Mouse (Mus musculus) ES-E14 (cell line): ENCODE measurements at regions not wholly inside any gene's neighbourhood (a gene's known extent, or its start where the extent isn't known, plus 50 kb on each side); places are given as distances from the start of the nearest gene placed in this dataset.

Experiments
- DNase-seq: peaks from one replicate; pipeline ENCODE4 v3.0.0-alpha.2; 2013; ENCODE audit warnings: low read depth, low spot score
- H3K27ac ChIP-seq: 2 replicates; pipeline ENCODE4 v1.5.1; 2012; ENCODE audit warnings: low read depth, mild to moderate bottlenecking, low read length, moderate library complexity, mixed read lengths; ENCODE audit not compliant: poor library complexity, insufficient read depth, severe bottlenecking
- H3K36me3 ChIP-seq: 2 replicates; pipeline ENCODE4 v1.6.1; 2012; ENCODE audit warnings: mild to moderate bottlenecking, low read length, moderate library complexity, mixed read lengths; ENCODE audit not compliant: control insufficient read depth, poor library complexity, insufficient read depth, severe bottlenecking
- H3K4me1 ChIP-seq, 2 experiments: fragments of 150-350 bp in 1 of 2; sonication (generic) in 1 of 2; 2 replicates each; pipeline ENCODE4 v1.6.1; 2012; ENCODE audit warnings: low read length in 2 of 2, mild to moderate bottlenecking in 1 of 2, mixed read lengths in 1 of 2; ENCODE audit not compliant: control insufficient read depth in 2 of 2, insufficient read depth in 2 of 2, poor library complexity in 1 of 2
- H3K4me3 ChIP-seq, 2 experiments: fragments of 150-350 bp in 1 of 2; sonication (generic) in 1 of 2; 2 replicates each; pipeline ENCODE4 v1.5.1; 2012; ENCODE audit warnings: low read length in 2 of 2, low read depth in 1 of 2, mild to moderate bottlenecking in 1 of 2, mixed read lengths in 1 of 2; ENCODE audit not compliant: insufficient read depth in 1 of 2, poor library complexity in 1 of 2, severe bottlenecking in 1 of 2
- H3K9ac ChIP-seq: 2 replicates; pipeline ENCODE4 v1.6.1; 2012; ENCODE audit warnings: low read depth, mild to moderate bottlenecking, low read length, mixed read lengths; ENCODE audit not compliant: poor library complexity, insufficient read depth, severe bottlenecking
- H3K9me3 ChIP-seq: fragments of 150-350 bp; sonication (generic); 2 replicates; pipeline ENCODE4 v1.6.1; 2012; ENCODE audit warnings: low read depth, mild to moderate bottlenecking, low read length; ENCODE audit not compliant: control insufficient read depth, insufficient read depth
- CHD2 ChIP-seq: IDR thresholded peaks from 2 replicates; pipeline ENCODE4 v1.6.1; 2014; ENCODE audit warnings: mild to moderate bottlenecking, low read depth, low read length, inconsistent platforms
- HCFC1 ChIP-seq: IDR thresholded peaks from 2 replicates; pipeline ENCODE4 v1.6.1; 2012; ENCODE audit warnings: low read length, inconsistent platforms, borderline replicate concordance; ENCODE audit not compliant: insufficient read depth
- MAFK ChIP-seq: IDR thresholded peaks from 2 replicates; pipeline ENCODE4 v1.6.1; 2014; ENCODE audit warnings: mild to moderate bottlenecking, low read depth, low read length, inconsistent platforms; ENCODE audit not compliant: insufficient read depth
- ZC3H11A ChIP-seq: IDR thresholded peaks from 2 replicates; pipeline ENCODE4 v1.6.1; 2012; ENCODE audit warnings: low read depth, mild to moderate bottlenecking, inconsistent platforms, low read length, borderline replicate concordance
- ZNF384 ChIP-seq: IDR thresholded peaks from 2 replicates; pipeline ENCODE4 v1.6.1; 2012; ENCODE audit warnings: low read depth, low read length, inconsistent platforms
- in situ Hi-C, 2 experiments: fragments of 600-800 bp; cut with MboI; formaldehyde crosslinking; loops; one replicate each; pipeline ENCODE4 v1.15.1; 2025; ENCODE audit warnings: low sequenced_read_pairs in 2 of 2, inconsistent platforms in 1 of 2; ENCODE audit not compliant: unreplicated experiment in 2 of 2

DNA sequence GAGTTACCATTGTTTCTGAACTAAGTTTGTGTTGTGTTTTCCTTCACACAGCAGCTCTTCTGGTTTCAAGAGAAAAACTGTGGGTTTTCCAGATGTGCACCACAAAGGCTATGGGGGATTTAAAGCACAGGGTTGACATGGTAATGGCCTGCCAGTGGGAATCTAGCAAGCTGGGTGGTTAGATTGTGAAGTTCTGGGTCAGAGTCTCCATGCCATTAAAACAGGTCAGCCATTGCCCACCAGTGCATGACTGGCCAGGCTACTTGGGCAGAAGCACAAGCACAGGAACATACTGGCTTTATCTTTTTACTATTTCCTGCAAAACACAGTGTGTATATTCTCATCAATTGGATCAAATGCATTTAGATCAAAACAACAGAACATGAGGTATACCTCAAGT, 467.9 kb upstream of the Negr1 start:
- no peaks in the 10 kb centered on the region for H3K9me3 ChIP-seq
- in situ Hi-C loops, result no loop called here
- no peak for DNase-seq
- no peaks in the 10 kb centered on the region for H3K36me3 ChIP-seq
- H3K27ac ChIP-seq, result no peak overlapping the region
- H3K4me3 ChIP-seq, result no peak overlapping the region
- TF ChIP-seq HCFC1 (no peak), ZNF384 (no peak), ZC3H11A (no peak), MAFK (no peak), CHD2 (no peak)
- no peak overlapping the region for H3K9ac ChIP-seq
- no peaks in the 10 kb centered on the region for H3K4me1 ChIP-seq

DNA sequence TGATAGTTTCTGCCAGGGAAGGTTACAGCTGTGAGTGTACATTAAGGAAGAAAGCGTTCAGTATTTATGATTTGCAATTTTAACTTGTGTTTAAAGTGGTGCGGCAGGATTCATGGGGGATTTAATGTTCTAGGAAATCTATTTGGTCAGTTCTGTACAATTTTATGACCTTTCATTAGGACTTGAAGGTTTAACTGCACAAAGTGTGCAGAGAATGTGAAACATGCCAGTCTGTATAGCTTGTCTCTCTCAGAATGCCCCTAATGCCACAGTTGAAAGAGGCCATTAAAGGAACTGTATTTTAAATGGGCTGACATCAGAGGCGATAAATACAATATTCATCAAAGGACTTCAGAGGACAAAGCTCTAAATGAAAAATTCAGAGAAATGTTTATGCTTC, 466.6 kb upstream of the Negr1 start:
- no peak overlapping the region for H3K4me3 ChIP-seq
- no peaks in the 10 kb centered on the region for H3K9me3 ChIP-seq
- no peaks in the 10 kb centered on the region for H3K36me3 ChIP-seq
- H3K27ac ChIP-seq, result no peak overlapping the region
- no peak for DNase-seq
- no peak overlapping the region for H3K9ac ChIP-seq
- in situ Hi-C loops, result no loop called here
- no peaks in the 10 kb centered on the region for H3K4me1 ChIP-seq
- TF ChIP-seq HCFC1, result no peak
- no peak for TF ChIP-seq ZNF384
- TF ChIP-seq CHD2, result no peak
- no peak for TF ChIP-seq ZC3H11A
- TF ChIP-seq MAFK, result no peak

DNA sequence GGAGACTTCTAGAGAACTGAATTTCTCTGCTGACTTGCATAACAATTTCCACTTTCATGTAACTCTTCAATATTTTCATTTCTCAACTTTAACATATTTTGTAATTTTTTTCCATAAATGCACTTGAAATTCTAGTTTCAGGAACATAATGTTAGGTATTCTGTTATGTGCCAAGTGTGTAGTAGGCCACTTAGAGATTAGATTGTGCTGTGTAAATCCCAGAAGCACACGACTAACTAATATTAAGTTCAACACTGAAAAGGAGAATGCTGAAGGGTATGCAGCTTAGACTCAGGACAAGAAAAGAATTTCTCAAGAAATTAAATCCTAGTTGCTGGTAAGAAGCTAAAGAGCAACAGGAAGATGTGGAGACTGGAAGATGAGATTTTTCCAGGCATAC, 455.8 kb upstream of the Negr1 start:
- TF ChIP-seq MAFK (no peak), ZNF384 (no peak), CHD2 (no peak), ZC3H11A (no peak), HCFC1 (no peak)
- in situ Hi-C loops, result no loop called here

DNA sequence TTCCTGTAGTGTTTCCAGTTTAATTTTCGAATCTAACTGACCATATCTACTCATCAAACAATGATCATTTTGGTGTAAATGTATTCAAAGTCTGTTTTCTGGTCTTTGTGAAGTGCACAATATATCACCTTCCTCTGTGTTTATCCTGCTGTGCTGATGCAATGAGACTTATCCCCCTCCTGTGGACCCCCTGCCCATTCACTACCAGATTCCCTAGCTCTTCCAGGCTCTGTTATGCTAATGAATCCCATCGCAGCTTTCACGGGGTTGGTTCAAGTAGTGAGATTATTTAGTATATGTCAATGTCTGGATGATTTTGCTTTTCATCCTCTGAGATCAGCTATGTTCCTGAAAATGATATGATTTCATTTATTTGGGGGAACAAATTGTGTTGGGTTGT, 441.3 kb upstream of the Negr1 start:
- DNase-seq, result no peak
- H3K9ac ChIP-seq, result no peak overlapping the region

More for the DNA sequence above, 455.8 kb upstream of the Negr1 start:
- Histone ChIP-seq H3K4me1 (no peaks in the 10 kb centered on the region), H3K27ac (no peak overlapping the region), H3K36me3 (no peaks in the 10 kb centered on the region), H3K9me3 (no peaks in the 10 kb centered on the region), H3K4me3 (no peak overlapping the region), H3K9ac (no peak overlapping the region)
- DNase-seq, result no peak

GRCm38 (mm10) chr3:156131598-156131997, 430.0 kb upstream of the Negr1 start:
- in situ Hi-C loops, result no loop called here
- TF ChIP-seq HCFC1 (no peak), ZNF384 (no peak), MAFK (no peak), CHD2 (no peak)
- no peaks in the 10 kb centered on the region for H3K36me3 ChIP-seq
- no peak overlapping the region for H3K4me3 ChIP-seq
- H3K4me1 ChIP-seq, result no peaks in the 10 kb centered on the region
- no peaks in the 10 kb centered on the region for H3K9me3 ChIP-seq
- no peak for DNase-seq
- H3K9ac ChIP-seq, result no peak overlapping the region
- H3K27ac ChIP-seq, result no peak overlapping the region

More for the DNA sequence above, 441.3 kb upstream of the Negr1 start:
- H3K36me3 ChIP-seq, result no peaks in the 10 kb centered on the region
- no peaks in the 10 kb centered on the region for H3K4me1 ChIP-seq
- in situ Hi-C loops, result no loop called here
- H3K4me3 ChIP-seq, result no peak overlapping the region
- TF ChIP-seq ZC3H11A (no peak), MAFK (no peak), ZNF384 (no peak), HCFC1 (no peak), CHD2 (no peak)
- no peaks in the 10 kb centered on the region for H3K9me3 ChIP-seq
- no peak overlapping the region for H3K27ac ChIP-seq
